Mouse (Mus musculus) stomach, embryonic 14.5 days (tissue): Measurements from ENCODE around the gene Traf3ip3. TPM values are rescaled to one million over a fixed set of nuclear protein-coding genes. Genes with fewer than 3 reads are reported as not detected.

ENCODE experiments used
- ATAC-seq: fragments of 200-750 bp; cut with Nextera tagmentation; 2 replicates; pipeline ENCODE4 v1.8.0; 2017; ENCODE audit warnings: low read depth, moderate TSS enrichment; ENCODE audit not compliant: insufficient number of reproducible peaks, insufficient read depth, low FRiP score
- H3K27ac ChIP-seq: fragments of 300-500 bp; sonication (generic); 2 replicates; pipeline ENCODE4 v1.5.1; 2014; ENCODE audit warnings: mild to moderate bottlenecking, low read length, moderate library complexity, mixed read lengths
- H3K27me3 ChIP-seq: fragments of 300-500 bp; sonication (generic); 2 replicates; pipeline ENCODE4 v1.6.1; 2014; ENCODE audit warnings: low read length, control low read depth, mixed read lengths; ENCODE audit not compliant: control insufficient read depth, insufficient read depth
- H3K36me3 ChIP-seq: fragments of 300-500 bp; sonication (generic); 2 replicates; pipeline ENCODE4 v1.6.1; 2014; ENCODE audit warnings: mild to moderate bottlenecking, control low read depth, low read length, moderate library complexity, mixed read lengths; ENCODE audit not compliant: control insufficient read depth, insufficient read depth
- H3K4me1 ChIP-seq: fragments of 300-500 bp; sonication (generic); 2 replicates; pipeline ENCODE4 v1.6.1; 2014; ENCODE audit warnings: low read length, control low read depth, mixed read lengths; ENCODE audit not compliant: control insufficient read depth, insufficient read depth
- H3K4me2 ChIP-seq: fragments of 300-500 bp; sonication (generic); replicated peaks from 2 replicates; pipeline ENCODE4 v1.6.1; 2014; ENCODE audit warnings: low read depth, low read length, control low read depth
- H3K4me3 ChIP-seq: fragments of 300-500 bp; sonication (generic); 2 replicates; pipeline ENCODE4 v1.5.1; 2014; ENCODE audit warnings: low read depth, low read length, control low read depth
- H3K9ac ChIP-seq: fragments of 300-500 bp; sonication (generic); replicated peaks from 2 replicates; pipeline ENCODE4 v1.6.1; 2014; ENCODE audit warnings: low read depth, mild to moderate bottlenecking, control low read depth, low read length, moderate library complexity, mixed read lengths
- H3K9me3 ChIP-seq: fragments of 300-500 bp; sonication (generic); 2 replicates; pipeline ENCODE4 v1.6.1; 2016; ENCODE audit warnings: low read depth, low read length, control low read depth; ENCODE audit not compliant: control insufficient read depth
- WGBS: fragments of 180-500 bp; shearing (Covaris S2); extraction: QIAGEN DNeasy Blood & Tissue Kit; methylation state at CpG from one replicate; pipeline ENCODE4 v1.1.7; 2014; 5-methylcytosine and 5-hydroxymethylcytosine counted together
- polyA plus RNA-seq: library from polyadenylated mRNA; unstranded; fragments of >200 nt; fragmentation: Nextera tagmentation; extraction: Ambion mirVana; gene quantifications from 2 replicates; pipeline ENCODE4 v1.2.1, GENCODE M21; 2014

Traf3ip3 gene
- polyA plus RNA-seq: 1.4 and 2.8 TPM in 2 replicates

DNA sequence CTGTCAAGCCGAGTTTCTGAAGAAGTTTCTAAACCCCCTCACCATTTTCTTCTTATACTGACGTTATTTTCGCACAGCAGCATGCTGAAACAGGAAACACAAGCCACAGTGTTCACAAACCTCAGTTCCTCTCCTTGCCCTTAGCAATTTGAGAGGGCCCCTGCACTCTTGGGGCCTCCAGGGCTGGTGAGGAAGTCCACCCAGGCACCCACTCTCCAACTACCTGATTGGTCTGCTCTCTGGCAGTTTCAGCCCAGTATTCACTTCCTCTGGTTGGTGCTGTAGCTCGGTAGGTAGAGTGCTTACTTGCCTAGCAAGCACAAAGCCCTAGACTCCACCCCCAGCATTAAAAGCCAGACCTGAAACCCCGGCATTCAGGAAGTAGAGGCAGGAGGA lies at the start of gene Traf3ip3:
Gene Traf3ip3, minus strand, starts transcription at position 321 of the 396 bp plus-strand sequence.
- ATAC-seq: no peak
- WGBS: 54% methylated on average over 5 of the region's 5 CpGs
- H3K4me2 ChIP-seq: no peak within 1 kb of the TSS
- no peaks in the 10 kb centered on the region for H3K4me1 ChIP-seq
- H3K9ac ChIP-seq: no peak within 1 kb of the TSS
- no peaks in the 10 kb centered on the region for H3K27me3 ChIP-seq
- H3K36me3 ChIP-seq: no peaks in the 10 kb centered on the region
- no peak within 1 kb of the TSS for H3K27ac ChIP-seq
- H3K4me3 ChIP-seq: no peak within 1 kb of the TSS
- no peaks in the 10 kb centered on the region for H3K9me3 ChIP-seq

DNA sequence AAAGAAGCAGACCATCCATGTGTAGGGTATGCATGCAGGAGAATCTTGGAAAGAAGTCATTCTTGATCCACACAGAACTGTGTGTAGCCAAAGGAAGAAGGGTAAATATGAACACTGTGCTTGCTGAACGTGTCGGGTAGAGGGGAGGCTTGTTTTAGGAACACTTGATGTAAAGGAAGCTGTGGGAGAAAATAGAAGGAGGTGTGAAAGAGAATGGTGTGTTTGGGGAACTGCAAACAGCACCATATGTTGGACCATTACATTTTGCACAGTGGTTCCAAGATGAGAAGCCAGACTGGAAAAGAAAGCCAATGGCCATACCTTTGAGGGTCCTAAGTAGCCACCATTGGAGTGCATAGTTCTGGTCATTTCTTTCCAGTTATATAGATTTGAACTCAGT lies 48.5 kb upstream of the Traf3ip3 start:
- Histone ChIP-seq H3K27me3 (no peaks in the 10 kb centered on the region), H3K4me2 (no peak overlapping the region), H3K36me3 (no peaks in the 10 kb centered on the region), H3K9ac (no peak overlapping the region), H3K27ac (no peak overlapping the region), H3K4me3 (no peak overlapping the region), H3K4me1 (no peaks in the 10 kb centered on the region), H3K9me3 (no peaks in the 10 kb centered on the region)
- 85% methylated on average over 2 of the region's 2 CpGs for WGBS
- ATAC-seq: no peak

DNA sequence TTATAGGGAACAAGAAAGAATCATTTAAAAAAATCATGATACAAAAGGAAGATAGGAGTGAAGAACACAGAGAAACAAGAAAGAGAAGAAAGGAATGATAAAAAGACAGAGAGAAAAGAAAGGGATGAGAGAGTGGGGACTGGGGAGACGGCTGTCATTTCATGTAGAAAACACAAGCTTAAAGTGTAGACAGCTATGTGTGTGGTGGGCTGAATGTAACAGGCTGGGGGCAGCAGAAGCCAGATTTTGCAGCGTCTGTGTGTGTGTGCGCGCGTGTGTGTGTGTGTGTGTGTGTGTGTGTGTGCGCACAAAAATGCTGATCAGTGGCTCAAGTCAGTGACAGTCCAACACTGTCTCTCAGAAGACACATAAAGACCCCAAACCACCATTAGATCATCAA lies 42.7 kb upstream of the Traf3ip3 start:
- H3K4me3 ChIP-seq: no peak overlapping the region
- ATAC-seq: no peak
- H3K4me1 ChIP-seq: peaks cover 3% of the 10 kb centered on the region; the same call in 1 of the 2 replicates
- H3K9ac ChIP-seq: no peak overlapping the region
- H3K36me3 ChIP-seq: no peaks in the 10 kb centered on the region
- no peak overlapping the region for H3K4me2 ChIP-seq
- no peaks in the 10 kb centered on the region for H3K27me3 ChIP-seq
- H3K27ac ChIP-seq: no peak overlapping the region
- no peaks in the 10 kb centered on the region for H3K9me3 ChIP-seq
- WGBS: 90% methylated on average over 6 of the region's 6 CpGs

DNA sequence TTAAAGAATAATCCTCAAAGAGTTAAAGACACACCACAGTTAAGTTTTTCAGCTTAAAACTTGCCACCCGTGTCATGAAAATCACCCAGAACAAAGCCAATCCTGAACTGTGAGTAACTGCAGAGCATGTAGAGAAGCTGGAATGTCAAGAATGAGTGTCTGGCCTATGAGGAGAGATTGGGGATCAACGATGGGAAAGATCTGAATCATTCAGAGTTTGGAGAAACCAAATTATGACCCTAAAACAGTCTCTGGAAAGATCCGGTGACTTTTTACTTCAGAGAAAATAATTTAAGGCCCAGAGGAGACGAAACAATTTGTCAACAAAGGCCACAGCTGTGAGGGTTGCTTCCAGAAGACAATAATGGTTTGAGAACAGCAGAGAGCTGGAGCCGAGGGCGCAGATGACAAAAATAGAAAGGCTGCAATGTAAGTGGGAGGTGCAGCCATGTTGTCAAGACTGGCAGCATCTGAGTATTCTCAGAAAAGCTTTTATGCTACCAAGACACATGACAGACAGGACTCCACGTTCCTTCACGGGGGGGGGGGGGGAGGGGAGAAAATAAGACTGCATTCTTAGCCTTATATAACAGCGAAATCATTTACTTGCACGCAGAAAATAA lies 42.2 kb upstream of the Traf3ip3 start:
- 46% methylated on average over 10 of the region's 10 CpGs for WGBS
- peaks cover 3% of the 10 kb centered on the region; the same call in 1 of the 2 replicates for H3K4me1 ChIP-seq
- no peaks in the 10 kb centered on the region for H3K27me3 ChIP-seq
- no peaks in the 10 kb centered on the region for H3K36me3 ChIP-seq
- H3K9me3 ChIP-seq: no peaks in the 10 kb centered on the region
- H3K27ac ChIP-seq: no peak overlapping the region
- no peak overlapping the region for H3K9ac ChIP-seq
- ATAC-seq: no peak
- no peak overlapping the region for H3K4me2 ChIP-seq
- H3K4me3 ChIP-seq: no peak overlapping the region

DNA sequence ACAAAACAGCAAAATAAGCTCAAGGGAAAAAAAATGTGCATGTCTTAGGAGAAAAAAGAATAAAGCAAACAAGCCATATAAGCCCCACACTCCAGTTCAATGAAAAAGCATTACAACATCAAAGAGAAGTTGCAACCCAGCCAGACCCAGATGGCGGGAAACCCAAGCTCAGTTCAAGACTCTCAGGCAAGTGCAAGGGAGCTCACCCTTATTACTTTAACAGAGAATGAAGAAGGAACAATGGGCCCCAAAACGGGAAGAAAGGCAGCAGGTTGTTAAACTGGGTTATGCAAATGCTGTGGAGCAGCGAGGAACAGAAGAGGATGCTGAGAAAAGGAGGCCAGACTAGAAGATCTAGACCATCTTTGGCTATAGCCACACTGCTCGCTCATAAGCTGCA lies 41.4 kb upstream of the Traf3ip3 start:
- Histone ChIP-seq H3K36me3 (no peaks in the 10 kb centered on the region), H3K4me1 (peaks cover 3% of the 10 kb centered on the region; the same call in 1 of the 2 replicates), H3K27ac (no peak overlapping the region), H3K27me3 (no peaks in the 10 kb centered on the region), H3K9me3 (no peaks in the 10 kb centered on the region), H3K4me2 (no peak overlapping the region), H3K4me3 (no peak overlapping the region), H3K9ac (no peak overlapping the region)
- no peak for ATAC-seq
- WGBS: 69% methylated on average over 4 of the region's 4 CpGs

DNA sequence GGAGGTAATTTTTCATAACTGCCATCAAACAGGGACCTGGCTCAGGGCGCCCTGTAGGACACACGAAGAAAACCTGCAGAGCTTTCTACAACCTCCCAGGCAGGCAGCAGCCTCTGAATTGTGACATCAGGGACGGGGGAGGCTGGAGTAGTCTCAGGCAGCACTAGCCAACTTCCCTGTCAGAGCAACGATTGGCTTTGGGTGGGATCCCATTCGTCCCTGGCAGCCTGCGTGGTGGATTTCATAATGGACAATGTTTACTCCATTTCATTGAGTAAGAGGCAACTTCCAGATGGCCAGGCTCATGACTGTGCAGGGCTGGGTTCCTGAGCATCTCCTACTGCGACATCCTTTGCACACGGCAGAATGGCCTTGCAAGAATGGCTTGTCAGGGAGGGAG lies 40.7 kb upstream of the Traf3ip3 start:
- 46% methylated on average over 8 of the region's 8 CpGs for WGBS
- H3K9ac ChIP-seq: no peak overlapping the region
- H3K36me3 ChIP-seq: no peaks in the 10 kb centered on the region
- H3K4me3 ChIP-seq: no peak overlapping the region
- no peak overlapping the region for H3K27ac ChIP-seq
- H3K9me3 ChIP-seq: no peaks in the 10 kb centered on the region
- ATAC-seq: no peak
- peaks cover 3% of the 10 kb centered on the region; the same call in 1 of the 2 replicates for H3K4me1 ChIP-seq
- H3K27me3 ChIP-seq: no peaks in the 10 kb centered on the region
- no peak overlapping the region for H3K4me2 ChIP-seq

DNA sequence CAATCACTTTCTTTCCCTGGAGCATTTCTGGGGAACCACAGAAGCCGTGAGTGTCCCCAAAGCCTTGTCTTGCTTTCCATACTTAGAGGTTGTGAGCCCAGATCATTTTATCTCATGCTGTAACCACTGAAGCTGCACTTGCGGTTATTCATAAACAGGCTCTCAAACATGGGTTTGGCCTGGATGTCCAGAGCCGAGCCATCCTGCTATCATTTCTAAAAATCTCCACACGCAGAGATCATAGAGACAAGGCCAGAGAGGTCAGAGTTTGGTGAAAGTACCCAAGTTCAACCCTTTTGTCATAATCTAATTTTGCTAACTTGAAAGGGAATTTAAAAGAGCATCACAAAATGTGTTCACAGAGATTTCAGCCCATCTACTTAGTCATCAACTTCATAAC lies 39.9 kb upstream of the Traf3ip3 start:
- Histone ChIP-seq H3K4me3 (no peak overlapping the region), H3K9ac (no peak overlapping the region), H3K4me1 (peaks cover 3% of the 10 kb centered on the region; the same call in 1 of the 2 replicates), H3K27ac (no peak overlapping the region), H3K36me3 (no peaks in the 10 kb centered on the region), H3K9me3 (no peaks in the 10 kb centered on the region), H3K27me3 (no peaks in the 10 kb centered on the region), H3K4me2 (no peak overlapping the region)
- WGBS: 81% methylated on average over 4 of the region's 4 CpGs
- no peak for ATAC-seq

DNA sequence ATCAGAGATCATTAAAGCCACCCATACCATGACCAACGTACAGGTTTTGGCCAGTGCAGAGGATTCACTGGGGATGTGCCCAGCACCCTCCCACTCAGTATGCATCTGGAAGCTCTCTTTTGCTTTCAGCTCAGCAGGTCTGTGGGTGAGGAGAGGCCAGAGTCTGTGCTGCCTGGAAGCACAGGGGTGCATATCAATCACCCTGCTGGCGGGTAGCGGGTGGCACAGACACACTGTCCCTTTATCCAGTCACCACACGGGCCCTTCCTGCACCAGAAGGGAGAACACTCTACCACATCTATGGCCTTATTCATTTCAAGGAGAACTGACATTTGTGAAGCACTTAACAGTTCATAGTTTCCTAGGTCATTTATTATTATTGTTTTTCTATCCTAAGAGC lies 36.9 kb upstream of the Traf3ip3 start:
- H3K4me3 ChIP-seq: no peak overlapping the region
- H3K27ac ChIP-seq: no peak overlapping the region
- no peaks in the 10 kb centered on the region for H3K36me3 ChIP-seq
- H3K9ac ChIP-seq: no peak overlapping the region
- H3K4me2 ChIP-seq: no peak overlapping the region
- H3K4me1 ChIP-seq: peaks cover 3% of the 10 kb centered on the region; the same call in 1 of the 2 replicates
- WGBS: 36% methylated on average over 4 of the region's 4 CpGs
- no peaks in the 10 kb centered on the region for H3K27me3 ChIP-seq
- ATAC-seq: no peak
- no peaks in the 10 kb centered on the region for H3K9me3 ChIP-seq

DNA sequence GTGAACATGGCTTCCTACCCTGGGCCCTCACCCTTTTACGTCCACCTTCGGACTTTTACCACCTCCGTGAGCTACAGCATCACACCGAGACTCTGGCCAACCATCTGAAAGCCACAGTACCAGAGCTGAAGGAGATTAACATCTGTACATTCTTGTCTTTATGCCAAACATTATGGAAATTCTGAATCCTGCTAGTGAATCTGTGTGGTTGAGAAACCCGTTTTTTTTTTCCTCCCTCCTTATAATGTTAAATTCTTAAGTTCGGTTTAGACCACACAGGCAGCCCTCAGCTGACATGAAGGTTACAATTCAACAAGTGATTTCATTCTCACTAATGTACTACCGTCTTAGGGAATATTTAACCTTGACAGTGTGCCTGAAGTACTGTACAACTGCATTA lies 33.4 kb upstream of the Traf3ip3 start:
- H3K9ac ChIP-seq: no peak overlapping the region

More for the DNA sequence above, 33.4 kb upstream of the Traf3ip3 start:
- Histone ChIP-seq H3K36me3 (no peaks in the 10 kb centered on the region), H3K9me3 (no peaks in the 10 kb centered on the region), H3K4me3 (no peak overlapping the region), H3K4me2 (no peak overlapping the region), H3K27me3 (no peaks in the 10 kb centered on the region), H3K4me1 (no peaks in the 10 kb centered on the region), H3K27ac (no peak overlapping the region)
- no peak for ATAC-seq
- WGBS: 56% methylated on average over 7 of the region's 7 CpGs
